Mouse (Mus musculus): ENCODE data around the gene Tead2. TPM values are rescaled to one million over a fixed set of nuclear protein-coding genes. Genes with fewer than 3 reads are reported as not detected.
"Not testable (repeated sequence)": the region's sequence is repeated elsewhere in the genome, so short reads cannot be mapped to it uniquely, and the experiment has no call there.

Tead2 gene
- polyA plus RNA-seq, 1 experiment from 2014 or later: 28.9 TPM

- no peaks in the 10 kb centered on the region for H3K9me3 ChIP-seq (replicated peaks)
- H3K9ac ChIP-seq (replicated peaks): peak within 1 kb of the TSS; percentile 27; the same call in 1 of the 2 replicates
- H3K4me1 ChIP-seq: peaks cover 9% of the 10 kb centered on the region
- peak within 1 kb of the TSS; percentile 40 for H3K4me3 ChIP-seq (replicated peaks)
- no peak within 1 kb of the TSS for H3K27ac ChIP-seq (replicated peaks)
- H3K27me3 ChIP-seq (replicated peaks): peaks cover 28% of the 10 kb centered on the region
- ATAC-seq (ENCODE audit: low FRiP score): peak; percentile 77
- no peaks in the 10 kb centered on the region for H3K36me3 ChIP-seq
- H3K4me2 ChIP-seq: peak within 1 kb of the TSS; percentile 74
- 14% methylated on average over 52 of the region's 53 CpGs for WGBS
Measured at GRCm38 (mm10) chr7:45240633-45241388, 25.3 kb downstream of the Tead2 start, which contains the start of gene Slc6a16. Gene Slc6a16, plus strand, starts transcription at chr7:45241085.

- Histone ChIP-seq H3K4me2 (peak overlapping the region; percentile 74), H3K27ac (replicated peaks) (no peak overlapping the region), H3K4me3 (replicated peaks) (peak overlapping the region; percentile 40), H3K27me3 (replicated peaks) (peaks cover 25% of the 10 kb centered on the region), H3K9ac (replicated peaks) (peak overlapping the region; percentile 27; the same call in 1 of the 2 replicates), H3K36me3 (no peaks in the 10 kb centered on the region), H3K9me3 (replicated peaks) (no peaks in the 10 kb centered on the region), H3K4me1 (peaks cover 9% of the 10 kb centered on the region)
- no peak for ATAC-seq (ENCODE audit: low FRiP score)
- WGBS: 78% methylated on average over 6 of the region's 6 CpGs
Measured at GRCm38 (mm10) chr7:45241389-45241749, 25.8 kb downstream of the Tead2 start.

GRCm38 (mm10) chr7:45247666-45248065, 32.1 kb downstream of the Tead2 start:
- H3K36me3 ChIP-seq: no peaks in the 10 kb centered on the region
- 0 out of 2 replicates have a peak, but pooled peaks cover 3% of the 10 kb centered on the region for H3K27me3 ChIP-seq (replicated peaks)
- H3K9me3 ChIP-seq (replicated peaks): no peaks in the 10 kb centered on the region
- no peak overlapping the region for H3K9ac ChIP-seq (replicated peaks)
- H3K4me1 ChIP-seq: no peaks in the 10 kb centered on the region
- ATAC-seq (ENCODE audit: low FRiP score): no peak
- H3K27ac ChIP-seq (replicated peaks): no peak overlapping the region
- H3K4me3 ChIP-seq (replicated peaks): no peak overlapping the region
- WGBS: 39% methylated on average over 3 of the region's 3 CpGs
- H3K4me2 ChIP-seq: no peak overlapping the region

GRCm38 (mm10) chr7:45253806-45254205, 38.3 kb downstream of the Tead2 start:
- Histone ChIP-seq H3K4me1 (no peaks in the 10 kb centered on the region), H3K36me3 (no peaks in the 10 kb centered on the region), H3K27ac (replicated peaks) (no peak overlapping the region), H3K27me3 (replicated peaks) (no peaks in the 10 kb centered on the region), H3K4me2 (no peak overlapping the region), H3K9me3 (replicated peaks) (no peaks in the 10 kb centered on the region), H3K4me3 (replicated peaks) (no peak overlapping the region), H3K9ac (replicated peaks) (no peak overlapping the region)
- no peak for ATAC-seq (ENCODE audit: low FRiP score)
- WGBS: 91% methylated on average over 8 of the region's 8 CpGs

- H3K9ac ChIP-seq (replicated peaks); H3K4me3 ChIP-seq (replicated peaks); ATAC-seq (ENCODE audit: low FRiP score); H3K36me3 ChIP-seq; H3K27ac ChIP-seq (replicated peaks); H3K27me3 ChIP-seq (replicated peaks); H3K4me2 ChIP-seq; H3K9me3 ChIP-seq (replicated peaks); H3K4me1 ChIP-seq: not testable (repeated sequence)
- WGBS: 77% methylated on average over 5 of the region's 7 CpGs
Measured at GRCm38 (mm10) chr7:45255822-45256221, 40.3 kb downstream of the Tead2 start.

GRCm38 (mm10) chr7:45257063-45257840, 41.7 kb downstream of the Tead2 start:
- no peaks in the 10 kb centered on the region for H3K36me3 ChIP-seq
- H3K9ac ChIP-seq (replicated peaks): no peak overlapping the region
- no peak for ATAC-seq (ENCODE audit: low FRiP score)
- no peaks in the 10 kb centered on the region for H3K27me3 ChIP-seq (replicated peaks)
- H3K9me3 ChIP-seq (replicated peaks): no peaks in the 10 kb centered on the region
- 60% methylated on average over 11 of the region's 11 CpGs for WGBS
- no peak overlapping the region for H3K4me2 ChIP-seq
- no peaks in the 10 kb centered on the region for H3K4me1 ChIP-seq
- no peak overlapping the region for H3K27ac ChIP-seq (replicated peaks)
- no peak overlapping the region for H3K4me3 ChIP-seq (replicated peaks)

GRCm38 (mm10) chr7:45259281-45259680, 43.7 kb downstream of the Tead2 start:
- Histone ChIP-seq H3K4me2 (no peak overlapping the region), H3K9me3 (replicated peaks) (no peaks in the 10 kb centered on the region), H3K27ac (replicated peaks) (no peak overlapping the region), H3K4me3 (replicated peaks) (no peak overlapping the region), H3K27me3 (replicated peaks) (no peaks in the 10 kb centered on the region), H3K36me3 (no peaks in the 10 kb centered on the region), H3K4me1 (no peaks in the 10 kb centered on the region), H3K9ac (replicated peaks) (no peak overlapping the region)
- no peak for ATAC-seq (ENCODE audit: low FRiP score)
- WGBS: 83% methylated on average over 8 of the region's 8 CpGs

GRCm38 (mm10) chr7:45262266-45262665, 46.7 kb downstream of the Tead2 start:
- H3K27me3 ChIP-seq (replicated peaks): no peaks in the 10 kb centered on the region
- no peaks in the 10 kb centered on the region for H3K36me3 ChIP-seq
- H3K4me2 ChIP-seq: no peak overlapping the region
- H3K27ac ChIP-seq (replicated peaks): no peak overlapping the region
- no peaks in the 10 kb centered on the region for H3K4me1 ChIP-seq
- H3K9me3 ChIP-seq (replicated peaks): no peaks in the 10 kb centered on the region
- 54% methylated on average over 7 of the region's 7 CpGs for WGBS
- no peak overlapping the region for H3K9ac ChIP-seq (replicated peaks)
- no peak for ATAC-seq (ENCODE audit: low FRiP score)
- no peak overlapping the region for H3K4me3 ChIP-seq (replicated peaks)

GRCm38 (mm10) chr7:45263006-45263607, 47.6 kb downstream of the Tead2 start:
- Histone ChIP-seq H3K27me3 (replicated peaks) (no peaks in the 10 kb centered on the region), H3K4me2 (no peak overlapping the region), H3K4me3 (replicated peaks) (no peak overlapping the region), H3K9me3 (replicated peaks) (no peaks in the 10 kb centered on the region), H3K36me3 (no peaks in the 10 kb centered on the region), H3K9ac (replicated peaks) (no peak overlapping the region), H3K4me1 (no peaks in the 10 kb centered on the region), H3K27ac (replicated peaks) (no peak overlapping the region)
- no peak for ATAC-seq (ENCODE audit: low FRiP score)
- WGBS: 64% methylated on average over 7 of the region's 7 CpGs

- ATAC-seq (ENCODE audit: low FRiP score): no peak
- Histone ChIP-seq H3K4me3 (replicated peaks) (no peak overlapping the region), H3K9ac (replicated peaks) (no peak overlapping the region), H3K27ac (replicated peaks) (no peak overlapping the region), H3K9me3 (replicated peaks) (no peaks in the 10 kb centered on the region), H3K4me1 (no peaks in the 10 kb centered on the region), H3K36me3 (no peaks in the 10 kb centered on the region), H3K27me3 (replicated peaks) (0 out of 2 replicates have a peak, but pooled peaks cover 2% of the 10 kb centered on the region), H3K4me2 (no peak overlapping the region)
- WGBS: 88% methylated on average over 3 of the region's 3 CpGs
Measured at GRCm38 (mm10) chr7:45264348-45264747, 48.8 kb downstream of the Tead2 start.

GRCm38 (mm10) chr7:45265518-45265917, 50.0 kb downstream of the Tead2 start:
- Histone ChIP-seq H3K4me2 (no peak overlapping the region), H3K4me3 (replicated peaks) (no peak overlapping the region), H3K36me3 (no peaks in the 10 kb centered on the region), H3K27me3 (replicated peaks) (0 out of 2 replicates have a peak, but pooled peaks cover 3% of the 10 kb centered on the region), H3K9me3 (replicated peaks) (no peaks in the 10 kb centered on the region), H3K27ac (replicated peaks) (no peak overlapping the region), H3K4me1 (no peaks in the 10 kb centered on the region), H3K9ac (replicated peaks) (no peak overlapping the region)
- WGBS: 79% methylated on average over 1 of the region's 1 CpGs
- no peak for ATAC-seq (ENCODE audit: low FRiP score)

Data from neural tube, embryonic 15.5 days (tissue).